Comparison of ENCODE assay signal across 10 mouse cellular contexts in the genomic region with DNA sequence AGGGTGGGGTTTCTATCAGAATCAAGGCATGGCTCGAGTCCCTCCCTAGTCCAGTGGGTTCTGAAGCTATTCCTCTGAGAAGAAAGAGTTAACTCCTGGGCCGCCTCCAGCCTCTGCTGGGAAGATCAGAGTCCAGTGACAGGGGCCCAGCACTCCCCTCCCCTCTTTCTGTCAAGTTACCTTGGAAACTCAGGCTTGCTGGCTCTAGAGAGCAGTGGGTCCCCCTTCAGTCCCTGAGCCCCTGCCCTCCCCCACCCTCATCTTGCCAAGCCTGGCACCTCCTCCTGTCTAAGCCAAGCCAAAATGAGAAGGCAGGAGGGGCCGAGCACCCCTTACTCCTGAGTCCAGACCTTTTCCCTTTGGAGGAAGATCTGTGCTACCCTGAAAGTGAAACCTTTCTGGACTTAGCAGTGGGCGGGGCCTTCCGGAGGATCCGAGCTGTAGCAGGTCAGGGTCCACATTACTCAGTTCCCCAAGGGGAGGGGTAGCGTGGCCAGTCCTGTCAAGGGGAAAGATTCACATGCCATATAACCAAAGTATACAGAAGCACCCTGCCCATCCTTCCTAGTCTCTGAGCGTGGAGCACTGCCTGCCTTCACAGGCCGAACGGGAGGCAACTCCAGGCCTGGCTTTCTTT. TPM values are rescaled to one million over a fixed set of nuclear protein-coding genes. Genes with fewer than 3 reads are reported as not detected.
DNase-seq lines count a peak whose midpoint lies in the region; ATAC-seq lines count a peak whose summit lies in the region.
"Had no signal": no experiment of that assay in that cellular context is flagged by ENCODE, and none has a peak within 500 bp of the region (broad histone marks: within the 10 kb centered on the region; RNA-seq: fewer than 3 reads in every experiment).

No protein-coding gene starts in this region.

- no peaks in the 10 kb centered on the region for H3K27me3 ChIP-seq in lung, embryonic 15.5 days
- H3K27me3 ChIP-seq in hindbrain, embryonic 14.5 days (ENCODE audit: control insufficient read depth, insufficient read depth, low read length) = peaks cover 5% of the 10 kb centered on the region; the same call in 1 of the 2 replicates
- peaks cover 22% of the 10 kb centered on the region for H3K27me3 ChIP-seq in limb, embryonic 13.5 days
- no peaks in the 10 kb centered on the region for H3K27me3 ChIP-seq in stomach, embryonic 15.5 days (replicated peaks)
- H3K27me3 ChIP-seq: megakaryocyte, embryonic 14.5 days had no signal

- 19% methylated on average over 10 of the region's 10 CpGs for WGBS in lung, embryonic 15.5 days
- 30% methylated on average over 10 of the region's 10 CpGs for WGBS in hindbrain, embryonic 14.5 days
- 32% methylated on average over 10 of the region's 10 CpGs for WGBS in limb, embryonic 13.5 days
- 20% methylated on average over 10 of the region's 10 CpGs for WGBS in stomach, embryonic 15.5 days

- no peak overlapping the region; the same call in 1 of the 2 replicates for H3K27ac ChIP-seq in lung, embryonic 15.5 days
- H3K27ac ChIP-seq in hindbrain, embryonic 14.5 days = peak overlapping the region; percentile 71
- peak overlapping the region; percentile 17; the same call in 1 of the 2 replicates for H3K27ac ChIP-seq in limb, embryonic 13.5 days
- H3K27ac ChIP-seq in stomach, embryonic 15.5 days = peak overlapping the region; percentile 63
- H3K27ac ChIP-seq: embryonic facial prominence, embryonic 15.5 days had no signal

- H3K4me1 ChIP-seq in lung, embryonic 15.5 days = peaks cover 48% of the 10 kb centered on the region
- H3K4me1 ChIP-seq in hindbrain, embryonic 14.5 days (replicated peaks; ENCODE audit: control insufficient read depth, insufficient read depth, low read length) = peaks cover 37% of the 10 kb centered on the region
- peaks cover 58% of the 10 kb centered on the region for H3K4me1 ChIP-seq in limb, embryonic 13.5 days
- H3K4me1 ChIP-seq in stomach, embryonic 15.5 days = peaks cover 60% of the 10 kb centered on the region

- no peak overlapping the region for H3K4me3 ChIP-seq in lung, embryonic 15.5 days
- H3K4me3 ChIP-seq in hindbrain, embryonic 14.5 days (replicated peaks; ENCODE audit: low read length) = no peak overlapping the region
- H3K4me3 ChIP-seq in limb, embryonic 13.5 days = no peak overlapping the region
- no peak overlapping the region for H3K4me3 ChIP-seq in stomach, embryonic 15.5 days (replicated peaks)
- H3K4me3 ChIP-seq: embryonic facial prominence, embryonic 15.5 days; megakaryocyte, embryonic 14.5 days had no signal

- peak overlapping the region; percentile 28 for H3K4me2 ChIP-seq in lung, embryonic 15.5 days
- peak overlapping the region; percentile 25; the same call in 1 of the 2 replicates for H3K4me2 ChIP-seq in hindbrain, embryonic 14.5 days (replicated peaks)
- peak overlapping the region; percentile 15; the same call in 1 of the 2 replicates for H3K4me2 ChIP-seq in limb, embryonic 13.5 days (replicated peaks)
- H3K4me2 ChIP-seq in stomach, embryonic 15.5 days = peak overlapping the region; percentile 34
- H3K4me2 ChIP-seq: embryonic facial prominence, embryonic 15.5 days had no signal

- no peaks in the 10 kb centered on the region for H3K36me3 ChIP-seq in lung, embryonic 15.5 days
- H3K36me3 ChIP-seq in hindbrain, embryonic 14.5 days (replicated peaks; ENCODE audit: control insufficient read depth, insufficient read depth) = peaks cover 4% of the 10 kb centered on the region; the same call in 1 of the 2 replicates
- peaks cover 5% of the 10 kb centered on the region; the same call in 1 of the 2 replicates for H3K36me3 ChIP-seq in limb, embryonic 13.5 days
- H3K36me3 ChIP-seq in stomach, embryonic 15.5 days = no peaks in the 10 kb centered on the region
- H3K36me3 ChIP-seq: embryonic facial prominence, embryonic 15.5 days had no signal

- H3K9ac ChIP-seq in lung, embryonic 15.5 days = 0 out of 2 replicates have a peak overlapping the region, but pooled peaks have one; percentile 7
- no peak overlapping the region for H3K9ac ChIP-seq in hindbrain, embryonic 14.5 days
- H3K9ac ChIP-seq in limb, embryonic 13.5 days = no peak overlapping the region
- H3K9ac ChIP-seq in stomach, embryonic 15.5 days = no peak overlapping the region
- H3K9ac ChIP-seq: embryonic facial prominence, embryonic 15.5 days had no signal

- ATAC-seq in lung, embryonic 15.5 days (ENCODE audit: borderline replicate concordance, extremely low read depth, low FRiP score, low TSS enrichment) = no peak
- peak; percentile 79 for ATAC-seq in hindbrain, embryonic 14.5 days (ENCODE audit: low FRiP score)
- ATAC-seq in limb, embryonic 13.5 days (ENCODE audit: low FRiP score, low read depth) = no peak
- peak; percentile 52; the same call in 1 of the 2 replicates for ATAC-seq in stomach, embryonic 15.5 days (ENCODE audit: insufficient read depth, low FRiP score, low read depth)

- DNase-seq in lung, postnatal 36 days = no peak
- peak; percentile 67 for DNase-seq in hindbrain, embryonic 14.5 days (ENCODE audit: low spot score)
- DNase-seq in urinary bladder, postnatal 36 days (ENCODE audit: low spot score in 2 of 2) = no peak
- no peak for DNase-seq in right cerebral cortex, postnatal 36 days (ENCODE audit: low spot score in 2 of 2)
- no peak for DNase-seq in ovary, postnatal 36 days (ENCODE audit: low spot score)

- no peaks in the 10 kb centered on the region for H3K9me3 ChIP-seq in lung, embryonic 15.5 days
- H3K9me3 ChIP-seq in hindbrain, embryonic 14.5 days (ENCODE audit: control insufficient read depth, low read length) = no peaks in the 10 kb centered on the region
- no peaks in the 10 kb centered on the region for H3K9me3 ChIP-seq in limb, embryonic 13.5 days
- H3K9me3 ChIP-seq in stomach, embryonic 15.5 days = no peaks in the 10 kb centered on the region
- H3K9me3 ChIP-seq: embryonic facial prominence, embryonic 15.5 days; megakaryocyte, embryonic 14.5 days had no signal

RNA-seq across cellular contexts. Expression of gene Tmem104, which starts 9.6 kb away (rescaled TPM):
- 10.5 and 12.3 TPM in 2 replicates for polyA plus RNA-seq in lung, embryonic 15.5 days (2015; fragmentation: Nextera tagmentation; extraction: Ambion mirVana)
- polyA plus RNA-seq in hindbrain, embryonic 14.5 days (2014; fragmentation: Nextera tagmentation; extraction: Ambion mirVana) = 10.7 and 11.7 TPM in 2 replicates
- 10.9 and 11.4 TPM in 2 replicates for polyA plus RNA-seq in limb, embryonic 13.5 days (2015; fragmentation: Nextera tagmentation; extraction: Ambion mirVana)
- polyA plus RNA-seq in stomach, embryonic 15.5 days (2015; fragmentation: Nextera tagmentation; extraction: Ambion mirVana) = 9.3 and 11.5 TPM in 2 replicates

RNA-seq across cellular contexts. Expression of gene Nat9, which starts 10.0 kb away (rescaled TPM):
- 22.0 and 23.8 TPM in 2 replicates for polyA plus RNA-seq in lung, embryonic 15.5 days (2015; fragmentation: Nextera tagmentation; extraction: Ambion mirVana)
- 18.2 and 20.0 TPM in 2 replicates for polyA plus RNA-seq in hindbrain, embryonic 14.5 days (2014; fragmentation: Nextera tagmentation; extraction: Ambion mirVana)
- 25.7 and 26.2 TPM in 2 replicates for polyA plus RNA-seq in limb, embryonic 13.5 days (2015; fragmentation: Nextera tagmentation; extraction: Ambion mirVana)
- 23.2 and 24.0 TPM in 2 replicates for polyA plus RNA-seq in stomach, embryonic 15.5 days (2015; fragmentation: Nextera tagmentation; extraction: Ambion mirVana)

RNA-seq across cellular contexts. Expression of gene Slc9a3r1, which starts 14.5 kb away (rescaled TPM):
- polyA plus RNA-seq in lung, embryonic 15.5 days (2015; fragmentation: Nextera tagmentation; extraction: Ambion mirVana) = 55.0 and 58.2 TPM in 2 replicates
- polyA plus RNA-seq in hindbrain, embryonic 14.5 days (2014; fragmentation: Nextera tagmentation; extraction: Ambion mirVana) = 60.5 and 65.9 TPM in 2 replicates
- 20.6 and 23.4 TPM in 2 replicates for polyA plus RNA-seq in limb, embryonic 13.5 days (2015; fragmentation: Nextera tagmentation; extraction: Ambion mirVana)
- polyA plus RNA-seq in stomach, embryonic 15.5 days (2015; fragmentation: Nextera tagmentation; extraction: Ambion mirVana) = 142 and 144 TPM in 2 replicates

RNA-seq across cellular contexts. Expression of gene Cd300lf, which starts 43.9 kb away (rescaled TPM):
- 1.3 and 1.8 TPM in 2 replicates for polyA plus RNA-seq in lung, embryonic 15.5 days (2015; fragmentation: Nextera tagmentation; extraction: Ambion mirVana)
- not detected in 2 replicates for polyA plus RNA-seq in hindbrain, embryonic 14.5 days (2014; fragmentation: Nextera tagmentation; extraction: Ambion mirVana)
- polyA plus RNA-seq in limb, embryonic 13.5 days (2015; fragmentation: Nextera tagmentation; extraction: Ambion mirVana) = 0.09 TPM in 1 of 2 replicates, not detected in the other
- 2.1 and 2.6 TPM in 2 replicates for polyA plus RNA-seq in stomach, embryonic 15.5 days (2015; fragmentation: Nextera tagmentation; extraction: Ambion mirVana)

Comparison
In these comparisons a context has a peak if more than half of its experiments do, and no peak if none do; other contexts are left out.
1. ATAC-seq: peak in hindbrain, embryonic 14.5 days (single experiment) and stomach, embryonic 15.5 days (single experiment); none in lung, embryonic 15.5 days (single experiment) and limb, embryonic 13.5 days (single experiment).
2. Peak in every context shown above with its lines, with median percentiles within 50 percentile points of each other: H3K4me2 ChIP-seq.